Mouse (Mus musculus) CH12.LX (cell line): ENCODE data around the gene 4930590J08Rik. TPM values are rescaled to one million over a fixed set of nuclear protein-coding genes. Genes with fewer than 3 reads are reported as not detected.

Experiments used
- DNase-seq: peaks from one replicate; pipeline ENCODE4 v3.0.0-alpha.2; 2013; ENCODE audit errors: extremely low read depth
- H3K27ac ChIP-seq: 2 replicates; pipeline ENCODE4 v1.5.1; 2012; ENCODE audit warnings: low read depth, mild to moderate bottlenecking, control low read depth, moderate library complexity; ENCODE audit not compliant: insufficient read depth
- H3K27me3 ChIP-seq: replicated peaks from 2 replicates; pipeline ENCODE3; 2012; ENCODE audit warnings: inconsistent platforms
- H3K36me3 ChIP-seq, 2 experiments: replicated peaks in 1 of 2; 2 replicates each; pipeline versions ENCODE3 to v1.6.1; 2012; ENCODE audit warnings: inconsistent platforms in 1 of 2, low read length in 1 of 2, mild to moderate bottlenecking in 1 of 2, mixed read lengths in 1 of 2, moderate library complexity in 1 of 2; ENCODE audit not compliant: control insufficient read depth in 1 of 2, insufficient read depth in 1 of 2
- H3K4me1 ChIP-seq, 2 experiments: 2 replicates each; pipeline ENCODE4 v1.6.1; 2012; ENCODE audit warnings: inconsistent platforms in 1 of 2, moderate library complexity in 1 of 2; ENCODE audit not compliant: insufficient read depth in 2 of 2, control insufficient read depth in 1 of 2
- H3K4me2 ChIP-seq: 2 replicates; pipeline ENCODE4 v1.6.1; 2012; ENCODE audit warnings: low read depth, mild to moderate bottlenecking, control low read depth; ENCODE audit not compliant: poor library complexity, insufficient read depth, severe bottlenecking
- H3K4me3 ChIP-seq, 3 experiments: fragments of 150-350 bp in 1 of 3; sonication (generic) in 1 of 3; replicated peaks in 1 of 3; 2 replicates each; pipeline versions ENCODE3 to v1.5.1; 2011 to 2012; ENCODE audit warnings: low read depth in 2 of 3, low read length in 2 of 3, mild to moderate bottlenecking in 2 of 3, moderate library complexity in 2 of 3, control low read depth in 1 of 3, improper control_type of control experiment in 1 of 3, inconsistent platforms in 1 of 3, mixed read lengths in 1 of 3; ENCODE audit not compliant: poor library complexity in 1 of 3
- H3K79me2 ChIP-seq: replicated peaks from 2 replicates; pipeline ENCODE4 v1.6.1; 2012; ENCODE audit warnings: mild to moderate bottlenecking, moderate library complexity; ENCODE audit not compliant: control insufficient read depth, poor library complexity, insufficient read depth, severe bottlenecking; ENCODE audit errors: extremely low read depth
- H3K9ac ChIP-seq: 2 replicates; pipeline ENCODE4 v1.6.1; 2012; ENCODE audit warnings: low read depth, mild to moderate bottlenecking, control low read depth, moderate library complexity; ENCODE audit not compliant: insufficient read depth
- H3K9me3 ChIP-seq: replicated peaks from 2 replicates; pipeline ENCODE3; 2012; ENCODE audit warnings: low read length, inconsistent platforms, mixed read lengths
- BHLHE40 ChIP-seq: IDR thresholded peaks from 2 replicates; pipeline ENCODE4 v1.6.1; 2011; ENCODE audit warnings: mild to moderate bottlenecking, low read depth, low read length, improper control_type of control experiment
- CHD1 ChIP-seq: IDR thresholded peaks from 2 replicates; pipeline ENCODE4 v1.6.1; 2012; ENCODE audit warnings: low read depth, low read length, improper control_type of control experiment, inconsistent platforms
- CHD2 ChIP-seq: IDR thresholded peaks from 2 replicates; pipeline ENCODE4 v1.6.1; 2011; ENCODE audit warnings: low read length, improper control_type of control experiment
- CTCF ChIP-seq, 2 experiments: IDR thresholded peaks in 1 of 2; conservative IDR thresholded peaks in 1 of 2; 2 replicates each; pipeline ENCODE4 v1.5.1; 2011 to 2012; ENCODE audit warnings: low read depth in 2 of 2, low read length in 2 of 2, improper control_type of control experiment in 1 of 2, inconsistent platforms in 1 of 2, mild to moderate bottlenecking in 1 of 2, moderate library complexity in 1 of 2
- E2F4 ChIP-seq: IDR thresholded peaks from 2 replicates; pipeline ENCODE4 v1.6.1; 2011; ENCODE audit warnings: low read depth, low read length, improper control_type of control experiment; ENCODE audit not compliant: insufficient replicate concordance
- ELF1 ChIP-seq: IDR thresholded peaks from 2 replicates; pipeline ENCODE4 v1.6.1; 2014; ENCODE audit warnings: low read depth, mild to moderate bottlenecking, inconsistent platforms, low read length, improper control_type of control experiment
- EP300 ChIP-seq: IDR thresholded peaks from 2 replicates; pipeline ENCODE4 v1.6.1; 2011; ENCODE audit warnings: low read length, improper control_type of control experiment
- ETS1 ChIP-seq: conservative IDR thresholded peaks from 2 replicates; pipeline ENCODE4 v1.6.1; 2012; ENCODE audit warnings: low read depth, mild to moderate bottlenecking, inconsistent platforms, low read length, improper control_type of control experiment, moderate library complexity
- HCFC1 ChIP-seq: IDR thresholded peaks from 2 replicates; pipeline ENCODE4 v1.6.1; 2012; ENCODE audit warnings: low read depth, mild to moderate bottlenecking, inconsistent platforms, low read length, improper control_type of control experiment
- IRF4 ChIP-seq: IDR thresholded peaks from 2 replicates; pipeline ENCODE4 v1.6.1; 2014; ENCODE audit warnings: low read depth, mild to moderate bottlenecking, inconsistent platforms, low read length, improper control_type of control experiment
- JUN ChIP-seq: IDR thresholded peaks from 2 replicates; pipeline ENCODE4 v1.6.1; 2011; ENCODE audit warnings: low read depth, mild to moderate bottlenecking, low read length, improper control_type of control experiment, moderate library complexity; ENCODE audit not compliant: insufficient read depth
- JUND ChIP-seq: conservative IDR thresholded peaks from 2 replicates; pipeline ENCODE4 v1.6.1; 2011; ENCODE audit warnings: low read depth, low read length, improper control_type of control experiment
- KAT2A ChIP-seq: IDR thresholded peaks from 2 replicates; pipeline ENCODE4 v1.6.1; 2012; ENCODE audit warnings: low read length, improper control_type of control experiment, inconsistent platforms; ENCODE audit not compliant: insufficient replicate concordance
- MAFK ChIP-seq: IDR thresholded peaks from 2 replicates; pipeline ENCODE4 v1.6.1; 2011; ENCODE audit warnings: low read length, improper control_type of control experiment; ENCODE audit not compliant: insufficient replicate concordance
- MEF2A ChIP-seq: IDR thresholded peaks from 2 replicates; pipeline ENCODE4 v1.6.1; 2014; ENCODE audit warnings: low read depth, mild to moderate bottlenecking, inconsistent platforms, low read length, improper control_type of control experiment, borderline replicate concordance
- MXI1 ChIP-seq: IDR thresholded peaks from 2 replicates; pipeline ENCODE4 v1.6.1; 2011; ENCODE audit warnings: mild to moderate bottlenecking, low read depth, low read length, improper control_type of control experiment
- NELFE ChIP-seq: IDR thresholded peaks from 2 replicates; pipeline ENCODE4 v1.6.1; 2011; ENCODE audit warnings: low read depth, low read length, improper control_type of control experiment
- RAD21 ChIP-seq: IDR thresholded peaks from 2 replicates; pipeline ENCODE4 v1.6.1; 2011; ENCODE audit warnings: low read depth, mild to moderate bottlenecking, low read length, improper control_type of control experiment, moderate library complexity
- RCOR1 ChIP-seq: conservative IDR thresholded peaks from 2 replicates; pipeline ENCODE4 v1.6.1; 2012; ENCODE audit warnings: low read depth, mild to moderate bottlenecking, inconsistent platforms, low read length, improper control_type of control experiment
- SIN3A ChIP-seq: IDR thresholded peaks from 2 replicates; pipeline ENCODE4 v1.6.1; 2012; ENCODE audit warnings: low read length, improper control_type of control experiment, inconsistent platforms
- SMC3 ChIP-seq: IDR thresholded peaks from 2 replicates; pipeline ENCODE4 v1.6.1; 2011; ENCODE audit warnings: low read depth, low read length, improper control_type of control experiment
- TBP ChIP-seq: conservative IDR thresholded peaks from 2 replicates; pipeline ENCODE4 v1.6.1; 2011; ENCODE audit warnings: low read depth, low read length, improper control_type of control experiment
- UBTF ChIP-seq: IDR thresholded peaks from 2 replicates; pipeline ENCODE4 v1.6.1; 2012; ENCODE audit warnings: low read depth, mild to moderate bottlenecking, inconsistent platforms, low read length, improper control_type of control experiment, moderate library complexity
- USF2 ChIP-seq: conservative IDR thresholded peaks from 2 replicates; pipeline ENCODE4 v1.6.1; 2011; ENCODE audit warnings: low read depth, low read length, improper control_type of control experiment
- ZNF384 ChIP-seq: IDR thresholded peaks from 2 replicates; pipeline ENCODE4 v1.6.1; 2012; ENCODE audit warnings: low read depth, low read length, improper control_type of control experiment, inconsistent platforms
- dilution Hi-C: fragments of 300-500 bp; cut with MboI; formaldehyde crosslinking; loops from 2 replicates; pipeline ENCODE4 v1.14.3; 2020; ENCODE audit warnings: low sequenced_read_pairs; ENCODE audit not compliant: extremely low pct_unique_long_range_greater_than_20kb, extremely low pct_ligation_motif_present
- in situ Hi-C: fragments of 300-500 bp; cut with MboI; formaldehyde crosslinking; loops from 3 replicates; pipeline ENCODE4 v1.14.3; 2019; ENCODE audit warnings: low sequenced_read_pairs, low pct_ligation_motif_present, low pct_unique_long_range_greater_than_20kb, mixed read lengths
- polyA plus RNA-seq: library from polyadenylated mRNA; unstranded; fragments of >175 nt; gene quantifications from 2 replicates; pipeline ENCODE4 v1.2.1, GENCODE M21; 2012; ENCODE audit warnings: low read depth; ENCODE audit not compliant: insufficient read length
- total RNA-seq, 2 experiments: library from RNA; depleted of rRNA; stranded (reverse); fragments of 300-350 nt in 1 of 2; fragments of >200 nt in 1 of 2; gene quantifications; 2 replicates each; pipeline ENCODE4 v1.2.3; 2012 to 2014

The 4930590J08Rik gene
- total and polyA plus RNA-seq, 3 experiments, result 0.30 to 0.69 (median 0.34) TPM

- dilution Hi-C loops, result no loop called here
- no peaks in the 10 kb centered on the region for H3K79me2 ChIP-seq
- H3K4me2 ChIP-seq, result no peak overlapping the region
- TF ChIP-seq MAFK, result no peak
- no peak for TF ChIP-seq SMC3
- no peak for TF ChIP-seq JUND
- no peak for TF ChIP-seq NELFE
- no peak for TF ChIP-seq USF2
- no peak for TF ChIP-seq CTCF (conservative IDR thresholded peaks at IDR 0.05 in 1 of 2, IDR thresholded peaks at IDR 0.05 in 1 of 2; ENCODE audit: low read depth in 2 of 2, low read length in 2 of 2)
- no peak for TF ChIP-seq UBTF
- TF ChIP-seq EP300, result no peak
- no peak for TF ChIP-seq IRF4
- no peak for TF ChIP-seq RAD21
- no peak for TF ChIP-seq ELF1
- TF ChIP-seq RCOR1, result no peak
- no peak for TF ChIP-seq ZNF384
- no peak for TF ChIP-seq SIN3A
- TF ChIP-seq TBP, result no peak
- TF ChIP-seq CHD2, result no peak
- no peak for TF ChIP-seq CHD1
- TF ChIP-seq MEF2A, result no peak
- TF ChIP-seq ETS1, result no peak
- TF ChIP-seq, all 38 proteins: peak for 0
- H3K9ac ChIP-seq, result no peak overlapping the region
- no peaks in the 10 kb centered on the region for H3K27me3 ChIP-seq
- H3K27ac ChIP-seq, result no peak overlapping the region
- H3K9me3 ChIP-seq, result no peaks in the 10 kb centered on the region
- no peak overlapping the region for H3K4me3 ChIP-seq
- no peaks in the 10 kb centered on the region for H3K4me1 ChIP-seq
- DNase-seq, result no peak
- in situ Hi-C loops, result no loop called here
- peaks cover 64 to 91% of the 10 kb centered on the region in 2 experiments for H3K36me3 ChIP-seq
Observed at GRCm38 (mm10) chr6:91890615-91891014, 12.0 kb upstream of the 4930590J08Rik start.

- H3K4me3 ChIP-seq, result no peak overlapping the region
- H3K36me3 ChIP-seq, result peaks cover 62 to 85% of the 10 kb centered on the region in 2 experiments
Observed at GRCm38 (mm10) chr6:91891776-91892175, 10.8 kb upstream of the 4930590J08Rik start.

More at GRCm38 (mm10) chr6:91891776-91892175, 10.8 kb upstream of the 4930590J08Rik start:
- dilution Hi-C loops, result no loop called here
- no peak for DNase-seq
- Histone ChIP-seq H3K9ac (no peak overlapping the region), H3K4me1 (no peaks in the 10 kb centered on the region), H3K9me3 (no peaks in the 10 kb centered on the region), H3K27ac (no peak overlapping the region), H3K79me2 (no peaks in the 10 kb centered on the region), H3K27me3 (no peaks in the 10 kb centered on the region), H3K4me2 (no peak overlapping the region)
- in situ Hi-C loops, result no loop called here
- no peak for TF ChIP-seq CHD1
- no peak for TF ChIP-seq MXI1
- TF ChIP-seq TBP, result no peak
- no peak for TF ChIP-seq SIN3A
- no peak for TF ChIP-seq E2F4
- TF ChIP-seq EP300, result no peak
- TF ChIP-seq SMC3, result no peak
- no peak for TF ChIP-seq JUND
- TF ChIP-seq BHLHE40, result no peak
- TF ChIP-seq CTCF (conservative IDR thresholded peaks at IDR 0.05 in 1 of 2, IDR thresholded peaks at IDR 0.05 in 1 of 2; ENCODE audit: low read depth in 2 of 2, low read length in 2 of 2), result no peak
- TF ChIP-seq ELF1, result no peak
- TF ChIP-seq JUN, result no peak
- no peak for TF ChIP-seq HCFC1
- no peak for TF ChIP-seq KAT2A
- TF ChIP-seq USF2, result no peak
- no peak for TF ChIP-seq NELFE
